Mouse (Mus musculus): ENCODE data around the gene Sgf29. TPM values are rescaled to one million over a fixed set of nuclear protein-coding genes. Genes with fewer than 3 reads are reported as not detected.
A peak's percentile ranks its signal among the peaks of the same experiment; 100 is the strongest.

Gene Sgf29
- polyA plus RNA-seq, 1 experiment, result 28.6 TPM

DNA sequence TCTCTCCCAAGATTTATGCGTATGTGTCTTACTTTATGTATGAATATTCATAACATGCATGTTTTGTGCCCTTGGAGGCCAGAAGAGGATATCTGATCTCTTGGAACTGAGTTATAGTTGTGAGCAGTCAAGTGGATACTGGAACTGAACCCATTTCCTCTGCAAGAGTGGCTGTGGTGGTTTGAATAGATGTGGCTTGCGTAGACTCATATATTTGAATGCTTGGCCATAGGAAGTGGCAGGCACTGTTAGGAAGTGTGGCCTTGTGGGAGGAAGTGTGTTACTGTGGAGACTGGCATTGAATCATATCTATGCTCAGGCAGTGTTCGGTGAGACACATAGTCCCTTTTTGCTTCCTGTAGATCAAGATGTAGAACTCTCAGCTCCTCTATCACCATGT is 6.6 kb downstream of the Sgf29 start:
- H3K4me1 ChIP-seq (ENCODE audit: control insufficient read depth, insufficient read depth, low read length), result peaks cover 39% of the 10 kb centered on the region

DNA sequence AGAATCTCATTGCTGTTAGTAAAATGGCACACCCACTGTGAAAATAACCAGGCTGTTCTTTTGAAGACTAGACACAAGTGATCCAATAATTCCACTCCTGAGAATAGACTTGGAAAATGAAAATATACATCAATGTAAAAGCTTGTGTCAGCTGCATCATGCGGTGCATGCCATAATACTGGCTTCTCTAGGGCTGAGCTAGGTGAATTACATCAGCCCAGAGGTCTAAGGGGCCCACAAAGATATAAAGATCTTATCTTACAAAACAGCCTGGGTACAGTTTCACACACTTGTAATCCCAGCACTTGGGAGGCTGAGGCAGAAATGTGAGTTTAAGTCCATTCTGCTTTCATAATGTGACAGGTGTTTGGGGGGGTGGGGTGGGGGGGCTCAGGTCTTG is 8.4 kb downstream of the Sgf29 start:
- TF ChIP-seq CTCF (IDR thresholded peaks at IDR 0.05; ENCODE audit: low read depth, low read length) (no peak), POLR2A (IDR thresholded peaks at IDR 0.05; ENCODE audit: borderline replicate concordance, low read depth, low read length) (no peak)
- Histone ChIP-seq H3K27ac (ENCODE audit: insufficient read depth, low read depth, low read length) (peak overlapping the region; percentile 75; the same call in 1 of the 2 replicates), H3K4me1 (ENCODE audit: control insufficient read depth, insufficient read depth, low read length) (peaks cover 32% of the 10 kb centered on the region), H3K4me3 (ENCODE audit: insufficient read depth, low read length) (no peak overlapping the region)

More for the DNA sequence above, 6.6 kb downstream of the Sgf29 start:
- Histone ChIP-seq H3K27ac (ENCODE audit: insufficient read depth, low read depth, low read length) (peak overlapping the region; percentile 75), H3K4me3 (ENCODE audit: insufficient read depth, low read length) (peak overlapping the region; percentile 7; the same call in 1 of the 2 replicates)
- TF ChIP-seq POLR2A (IDR thresholded peaks at IDR 0.05; ENCODE audit: borderline replicate concordance, low read depth, low read length), result no peak
- no peak for TF ChIP-seq CTCF (IDR thresholded peaks at IDR 0.05; ENCODE audit: low read depth, low read length)

DNA sequence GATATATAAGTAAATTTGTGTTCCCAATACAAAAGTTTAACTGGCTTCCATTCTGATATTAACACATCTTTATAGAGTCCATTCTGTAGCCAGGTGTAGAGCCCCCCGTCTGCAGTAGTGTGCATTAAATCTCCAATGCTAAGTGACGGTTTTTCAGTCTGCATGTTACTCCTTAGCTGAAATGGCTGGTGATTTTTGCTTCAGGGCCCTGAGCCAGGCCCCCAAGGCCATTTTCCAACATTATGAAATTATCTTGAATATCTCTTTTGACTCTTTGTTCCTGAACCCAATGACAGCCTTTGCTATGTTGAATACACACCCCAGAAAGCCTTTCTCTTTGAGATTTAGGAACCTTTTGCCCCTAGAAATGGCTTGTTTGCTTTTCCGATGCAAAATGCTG is 10.7 kb downstream of the Sgf29 start:
- H3K4me1 ChIP-seq (ENCODE audit: control insufficient read depth, insufficient read depth, low read length), result peaks cover 22% of the 10 kb centered on the region
- no peak overlapping the region for H3K27ac ChIP-seq (ENCODE audit: insufficient read depth, low read depth, low read length)
- H3K4me3 ChIP-seq (ENCODE audit: insufficient read depth, low read length), result no peak overlapping the region
- TF ChIP-seq CTCF (IDR thresholded peaks at IDR 0.05; ENCODE audit: low read depth, low read length), result no peak
- TF ChIP-seq POLR2A (IDR thresholded peaks at IDR 0.05; ENCODE audit: borderline replicate concordance, low read depth, low read length), result no peak

- TF ChIP-seq POLR2A (IDR thresholded peaks at IDR 0.05; ENCODE audit: borderline replicate concordance, low read depth, low read length) (no peak), CTCF (IDR thresholded peaks at IDR 0.05; ENCODE audit: low read depth, low read length) (no peak)
- H3K27ac ChIP-seq (ENCODE audit: insufficient read depth, low read depth, low read length), result no peak overlapping the region
- H3K4me3 ChIP-seq (ENCODE audit: insufficient read depth, low read length), result no peak overlapping the region
- peaks cover 15% of the 10 kb centered on the region for H3K4me1 ChIP-seq (ENCODE audit: control insufficient read depth, insufficient read depth, low read length)
These were observed 14.5 kb downstream of the Sgf29 start for GRCm38 (mm10) chr7:126663646-126664045.

- peaks cover 17% of the 10 kb centered on the region for H3K4me1 ChIP-seq (ENCODE audit: control insufficient read depth, insufficient read depth, low read length)
- no peak overlapping the region for H3K27ac ChIP-seq (ENCODE audit: insufficient read depth, low read depth, low read length)
- no peak for TF ChIP-seq CTCF (IDR thresholded peaks at IDR 0.05; ENCODE audit: low read depth, low read length)
- H3K4me3 ChIP-seq (ENCODE audit: insufficient read depth, low read length), result no peak overlapping the region
These were observed 16.2 kb downstream of the Sgf29 start for GRCm38 (mm10) chr7:126665269-126665668.

GRCm38 (mm10) chr7:126667495-126668090 is 18.5 kb downstream of the Sgf29 start:
- no peak overlapping the region for H3K27ac ChIP-seq (ENCODE audit: insufficient read depth, low read depth, low read length)

GRCm38 (mm10) chr7:126668452-126668851 is 19.3 kb downstream of the Sgf29 start:
- no peak for TF ChIP-seq CTCF (IDR thresholded peaks at IDR 0.05; ENCODE audit: low read depth, low read length)
- TF ChIP-seq POLR2A (IDR thresholded peaks at IDR 0.05; ENCODE audit: borderline replicate concordance, low read depth, low read length), result no peak
- no peak overlapping the region for H3K27ac ChIP-seq (ENCODE audit: insufficient read depth, low read depth, low read length)
- H3K4me1 ChIP-seq (ENCODE audit: control insufficient read depth, insufficient read depth, low read length), result peaks cover 17% of the 10 kb centered on the region
- H3K4me3 ChIP-seq (ENCODE audit: insufficient read depth, low read length), result no peak overlapping the region

More at GRCm38 (mm10) chr7:126667495-126668090, 18.5 kb downstream of the Sgf29 start:
- peaks cover 17% of the 10 kb centered on the region for H3K4me1 ChIP-seq (ENCODE audit: control insufficient read depth, insufficient read depth, low read length)
- H3K4me3 ChIP-seq (ENCODE audit: insufficient read depth, low read length), result no peak overlapping the region
- TF ChIP-seq POLR2A (IDR thresholded peaks at IDR 0.05; ENCODE audit: borderline replicate concordance, low read depth, low read length), result no peak
- TF ChIP-seq CTCF (IDR thresholded peaks at IDR 0.05; ENCODE audit: low read depth, low read length), result no peak

DNA sequence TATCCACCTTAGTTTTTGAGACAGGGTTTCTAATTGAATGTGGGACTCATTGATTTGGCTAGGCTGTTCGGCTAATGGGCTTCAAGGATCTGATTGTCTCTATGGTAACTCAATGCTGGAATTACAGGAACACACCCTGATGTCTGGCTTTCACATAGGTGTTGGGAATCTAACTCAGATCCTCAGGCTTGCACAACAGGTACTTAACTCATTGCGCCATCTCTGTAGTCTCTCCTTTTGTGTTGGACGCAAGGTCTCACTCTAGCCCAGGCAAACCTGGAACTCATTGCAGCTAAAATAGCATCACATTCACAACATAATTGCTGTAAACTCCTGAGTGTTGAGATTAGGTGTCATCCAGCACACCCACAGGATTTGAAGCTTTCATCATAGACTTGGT is 21.0 kb downstream of the Sgf29 start:
- Histone ChIP-seq H3K27ac (ENCODE audit: insufficient read depth, low read depth, low read length) (no peak overlapping the region), H3K4me3 (ENCODE audit: insufficient read depth, low read length) (no peak overlapping the region), H3K4me1 (ENCODE audit: control insufficient read depth, insufficient read depth, low read length) (peaks cover 19% of the 10 kb centered on the region)
- no peak for TF ChIP-seq CTCF (IDR thresholded peaks at IDR 0.05; ENCODE audit: low read depth, low read length)
- TF ChIP-seq POLR2A (IDR thresholded peaks at IDR 0.05; ENCODE audit: borderline replicate concordance, low read depth, low read length), result no peak

DNA sequence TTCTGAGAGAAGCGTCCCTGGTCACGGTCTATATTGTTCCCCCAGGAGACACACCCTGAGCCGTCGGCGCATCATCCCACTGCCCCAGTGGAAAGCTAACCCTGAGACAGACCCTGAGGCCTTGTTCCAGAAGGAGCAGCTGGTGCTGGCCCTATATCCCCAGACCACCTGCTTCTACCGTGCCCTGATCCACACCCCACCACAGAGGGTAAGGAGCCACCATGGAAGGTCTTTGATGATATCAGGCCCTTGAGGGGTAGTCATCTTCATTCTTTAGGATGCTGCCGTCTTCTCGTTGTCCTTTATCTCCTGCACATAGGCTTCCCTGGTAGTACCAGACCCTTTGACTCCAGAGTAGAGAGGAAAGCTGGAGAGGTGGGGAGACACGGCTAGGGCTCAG is 23.0 kb downstream of the Sgf29 start:
- no peak overlapping the region for H3K27ac ChIP-seq (ENCODE audit: insufficient read depth, low read depth, low read length)
- TF ChIP-seq CTCF (IDR thresholded peaks at IDR 0.05; ENCODE audit: low read depth, low read length) (no peak), POLR2A (IDR thresholded peaks at IDR 0.05; ENCODE audit: borderline replicate concordance, low read depth, low read length) (no peak)
- H3K4me1 ChIP-seq (ENCODE audit: control insufficient read depth, insufficient read depth, low read length), result peaks cover 37% of the 10 kb centered on the region
- no peak overlapping the region for H3K4me3 ChIP-seq (ENCODE audit: insufficient read depth, low read length)

DNA sequence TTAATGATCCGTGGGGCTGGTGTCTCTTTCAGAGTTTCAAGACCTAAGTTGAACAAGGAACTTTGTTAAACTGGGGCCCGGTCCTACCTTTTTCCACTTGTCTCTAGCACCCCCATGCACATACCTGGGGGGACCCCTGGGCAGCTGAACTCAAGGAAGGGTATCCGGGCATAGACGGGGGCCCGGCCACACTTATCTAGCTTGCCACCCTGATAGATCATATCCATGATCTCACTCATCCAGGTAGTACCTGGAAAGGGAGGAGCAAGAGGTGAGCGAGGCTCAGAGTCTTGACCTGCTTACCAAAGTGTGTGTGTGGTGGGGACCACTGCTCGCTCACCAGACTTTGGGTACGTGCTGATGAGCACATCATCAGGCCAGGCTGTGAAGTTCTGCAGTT is 26.0 kb downstream of the Sgf29 start:
- H3K4me3 ChIP-seq (ENCODE audit: insufficient read depth, low read length), result no peak overlapping the region
- TF ChIP-seq CTCF (IDR thresholded peaks at IDR 0.05; ENCODE audit: low read depth, low read length), result no peak
- no peak for TF ChIP-seq POLR2A (IDR thresholded peaks at IDR 0.05; ENCODE audit: borderline replicate concordance, low read depth, low read length)
- H3K27ac ChIP-seq (ENCODE audit: insufficient read depth, low read depth, low read length), result peak overlapping the region; percentile 53
- H3K4me1 ChIP-seq (ENCODE audit: control insufficient read depth, insufficient read depth, low read length), result peaks cover 22% of the 10 kb centered on the region

Measured in bone marrow macrophage, adult 2 months (primary cell).